Mouse (Mus musculus): ENCODE data around the gene Cryzl1. TPM values are rescaled to one million over a fixed set of nuclear protein-coding genes. Genes with fewer than 3 reads are reported as not detected.
A peak's percentile ranks its signal among the peaks of the same experiment; 100 is the strongest.

Cryzl1 gene
- total and polyA plus RNA-seq, 3 experiments: 19.2 to 26.0 (median 22.2) TPM

DNA sequence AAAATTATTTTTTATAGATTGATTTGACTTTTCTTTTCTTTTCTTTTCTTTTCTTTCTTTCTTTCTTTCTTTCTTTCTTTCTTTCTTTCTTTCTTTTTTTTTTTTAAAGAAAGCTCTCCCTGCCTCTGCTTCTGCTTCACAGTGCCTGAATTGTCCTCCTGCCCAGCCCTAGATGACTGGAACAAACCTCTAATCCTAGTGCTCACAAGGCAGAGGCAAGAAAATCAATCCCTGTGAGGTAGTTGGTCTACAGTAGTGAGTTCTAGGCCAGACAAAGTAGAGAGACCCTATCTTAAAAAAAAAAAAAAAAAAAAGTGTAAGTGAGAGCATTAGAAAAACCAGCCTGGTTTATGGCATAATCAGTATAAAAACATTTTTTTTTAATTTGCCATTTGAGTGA lies 79.0 kb downstream of the Cryzl1 start:
- H3K27ac ChIP-seq: no peak overlapping the region
- intact Hi-C loops (cut with DNase I): loop anchor here (5.0 to 10.0 kb wide), 3 partner anchors 38 to 285 kb away; partner anchors contain the start of genes Donson and Tmem50b
- H3K4me3 ChIP-seq: peak overlapping the region; percentile 75; the same call in 1 of the 2 replicates
- peaks cover 8% of the 10 kb centered on the region for H3K4me1 ChIP-seq (ENCODE audit: control insufficient read depth, insufficient read depth, low read length)
- peaks cover 25% of the 10 kb centered on the region for H3K36me3 ChIP-seq (ENCODE audit: control insufficient read depth, insufficient read depth, low read length)
- no peak overlapping the region for H3K9ac ChIP-seq (ENCODE audit: low read depth, low read length)
- DNase-seq: no peak
- H3K27me3 ChIP-seq (ENCODE audit: control insufficient read depth, insufficient read depth, low read length): no peaks in the 10 kb centered on the region
- H3K79me2 ChIP-seq (replicated peaks; ENCODE audit: control insufficient read depth, insufficient read depth, low read length): peaks cover 9% of the 10 kb centered on the region
- TF ChIP-seq CTCF (IDR thresholded peaks at IDR 0.05) (no peak), POLR2A (IDR thresholded peaks at IDR 0.05; ENCODE audit: insufficient read depth, low read depth, low read length) (no peak), EP300 (IDR thresholded peaks at IDR 0.05; ENCODE audit: insufficient read depth, low read depth, low read length) (no peak)

DNA sequence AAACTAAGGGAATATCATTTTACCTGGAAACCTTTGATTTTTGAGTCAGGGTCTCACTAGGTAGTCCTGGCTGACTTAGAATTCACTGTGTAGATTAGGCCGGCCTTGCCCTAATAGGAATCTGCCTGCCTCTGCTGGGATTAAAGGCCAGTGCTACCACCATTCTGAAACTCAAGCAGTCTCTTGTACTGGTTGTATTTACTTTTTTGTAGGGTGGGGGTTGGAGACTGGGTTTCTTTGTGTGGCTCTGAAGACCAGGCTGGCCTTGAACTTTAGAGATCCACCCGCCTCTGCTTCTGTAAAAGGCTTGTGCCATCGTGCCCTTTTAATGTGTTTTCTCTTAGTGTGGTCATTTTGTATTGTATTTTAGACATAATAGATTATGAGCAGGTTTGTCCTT lies 79.5 kb downstream of the Cryzl1 start:
- Histone ChIP-seq H3K27me3 (ENCODE audit: control insufficient read depth, insufficient read depth, low read length) (no peaks in the 10 kb centered on the region), H3K4me1 (ENCODE audit: control insufficient read depth, insufficient read depth, low read length) (peaks cover 8% of the 10 kb centered on the region), H3K4me3 (peak overlapping the region; percentile 75), H3K36me3 (ENCODE audit: control insufficient read depth, insufficient read depth, low read length) (peaks cover 25% of the 10 kb centered on the region), H3K79me2 (replicated peaks; ENCODE audit: control insufficient read depth, insufficient read depth, low read length) (peaks cover 9% of the 10 kb centered on the region), H3K9ac (ENCODE audit: low read depth, low read length) (no peak overlapping the region), H3K27ac (no peak overlapping the region)
- no peak for DNase-seq
- WGBS: 16% methylated on average over 3 of the region's 3 CpGs
- intact Hi-C loops (cut with DNase I): loop anchor here (5.0 to 10.0 kb wide), 3 partner anchors 38 to 284 kb away; partner anchors contain the start of genes Donson and Tmem50b
- TF ChIP-seq POLR2A (IDR thresholded peaks at IDR 0.05; ENCODE audit: insufficient read depth, low read depth, low read length): no peak
- no peak for TF ChIP-seq CTCF (IDR thresholded peaks at IDR 0.05)
- TF ChIP-seq EP300 (IDR thresholded peaks at IDR 0.05; ENCODE audit: insufficient read depth, low read depth, low read length): no peak

DNA sequence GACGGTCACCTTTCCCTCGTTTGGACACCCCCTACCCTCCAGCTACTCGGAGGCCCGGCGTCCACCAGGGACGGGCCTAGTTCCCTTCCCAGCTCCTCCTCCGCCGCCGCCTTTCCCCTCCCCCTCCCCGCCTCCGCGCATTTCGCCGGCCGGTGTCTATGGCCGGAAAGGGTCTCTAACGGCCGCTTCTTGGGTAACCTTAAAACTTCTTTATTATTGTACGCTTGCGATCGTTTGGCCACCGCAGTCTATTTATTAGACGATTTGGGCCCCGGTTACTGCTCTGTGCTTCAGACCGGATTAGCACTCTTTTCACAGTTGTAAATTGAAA lies 80.6 kb downstream of the Cryzl1 start:
- Histone ChIP-seq H3K4me1 (ENCODE audit: control insufficient read depth, insufficient read depth, low read length) (peaks cover 8% of the 10 kb centered on the region), H3K9ac (ENCODE audit: low read depth, low read length) (peak overlapping the region; percentile 80), H3K27ac (peak overlapping the region; percentile 99), H3K79me2 (replicated peaks; ENCODE audit: control insufficient read depth, insufficient read depth, low read length) (peaks cover 9% of the 10 kb centered on the region), H3K27me3 (ENCODE audit: control insufficient read depth, insufficient read depth, low read length) (no peaks in the 10 kb centered on the region), H3K36me3 (ENCODE audit: control insufficient read depth, insufficient read depth, low read length) (peaks cover 18% of the 10 kb centered on the region), H3K4me3 (peak overlapping the region; percentile 75)
- DNase-seq: peak; percentile 87
- no peak for TF ChIP-seq EP300 (IDR thresholded peaks at IDR 0.05; ENCODE audit: insufficient read depth, low read depth, low read length)
- TF ChIP-seq CTCF (IDR thresholded peaks at IDR 0.05): no peak
- no peak for TF ChIP-seq POLR2A (IDR thresholded peaks at IDR 0.05; ENCODE audit: insufficient read depth, low read depth, low read length)
- intact Hi-C loops (cut with DNase I): loop anchor here (5.0 to 10.0 kb wide), 3 partner anchors 39 to 283 kb away; partner anchors contain the start of genes Donson and Tmem50b
- under 1% methylated on average over 25 of the region's 25 CpGs for WGBS

DNA sequence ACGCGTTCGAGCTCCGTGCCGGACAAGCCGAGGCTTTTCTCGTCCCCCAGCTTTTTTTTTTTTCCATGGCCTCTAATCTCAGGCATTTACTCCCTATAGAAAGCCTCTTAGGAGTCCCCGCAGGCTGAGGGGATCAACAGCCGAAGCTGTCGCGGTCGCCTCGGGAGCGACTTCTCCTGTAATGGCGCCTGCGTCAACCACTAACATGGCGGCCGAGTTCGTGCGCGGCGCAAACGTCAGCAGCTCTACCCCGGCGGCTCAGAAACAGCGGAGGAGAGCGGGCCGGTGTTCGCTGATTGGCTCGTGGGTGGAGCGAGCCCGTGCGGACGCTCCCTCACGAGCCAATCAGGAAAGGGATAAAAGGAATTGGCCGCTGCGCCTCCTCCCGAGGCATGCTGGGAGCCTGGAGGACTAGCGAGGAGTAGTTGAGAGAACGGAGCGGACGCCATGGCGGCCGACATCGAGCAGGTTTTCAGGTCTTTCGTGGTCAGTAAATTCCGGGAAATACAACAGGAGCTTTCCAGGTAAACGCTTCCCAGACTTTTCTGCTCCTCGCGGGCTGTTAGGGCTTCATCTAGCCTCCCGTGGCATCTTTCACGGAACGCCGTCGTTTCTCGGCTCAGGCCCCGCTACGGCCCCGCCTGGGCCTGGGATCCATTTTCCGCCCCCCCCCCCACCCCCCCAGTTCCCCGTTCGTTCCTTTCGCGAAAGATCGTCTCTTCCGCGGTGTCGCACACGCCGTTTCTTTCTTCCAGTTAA lies 81.1 kb downstream of the Cryzl1 start, which contains the start of gene Son:
Gene Son, plus strand, starts transcription at position 46 of the 759 bp plus-strand sequence.
- no peaks in the 10 kb centered on the region for H3K27me3 ChIP-seq (ENCODE audit: control insufficient read depth, insufficient read depth, low read length)
- peaks cover 9% of the 10 kb centered on the region for H3K79me2 ChIP-seq (replicated peaks; ENCODE audit: control insufficient read depth, insufficient read depth, low read length)
- peak; percentile 92 to 98 for DNase-seq
- H3K36me3 ChIP-seq (ENCODE audit: control insufficient read depth, insufficient read depth, low read length): peaks cover 17% of the 10 kb centered on the region
- intact Hi-C loops (cut with DNase I): loop anchor here (2.0 to 10.0 kb wide), 4 partner anchors 15 to 283 kb away; partner anchors contain the start of genes Donson and Tmem50b
- H3K27ac ChIP-seq: peak within 1 kb of the TSS; percentile 99
- under 1% methylated on average over 68 of the region's 70 CpGs for WGBS
- H3K9ac ChIP-seq (ENCODE audit: low read depth, low read length): peak within 1 kb of the TSS; percentile 93
- TF ChIP-seq EP300 (IDR thresholded peaks at IDR 0.05; ENCODE audit: insufficient read depth, low read depth, low read length) (peak; percentile 83), CTCF (IDR thresholded peaks at IDR 0.05) (no peak), POLR2A (IDR thresholded peaks at IDR 0.05; ENCODE audit: insufficient read depth, low read depth, low read length) (peak; percentile 98)
- peaks cover 8% of the 10 kb centered on the region for H3K4me1 ChIP-seq (ENCODE audit: control insufficient read depth, insufficient read depth, low read length)
- H3K4me3 ChIP-seq: peak within 1 kb of the TSS; percentile 75

DNA sequence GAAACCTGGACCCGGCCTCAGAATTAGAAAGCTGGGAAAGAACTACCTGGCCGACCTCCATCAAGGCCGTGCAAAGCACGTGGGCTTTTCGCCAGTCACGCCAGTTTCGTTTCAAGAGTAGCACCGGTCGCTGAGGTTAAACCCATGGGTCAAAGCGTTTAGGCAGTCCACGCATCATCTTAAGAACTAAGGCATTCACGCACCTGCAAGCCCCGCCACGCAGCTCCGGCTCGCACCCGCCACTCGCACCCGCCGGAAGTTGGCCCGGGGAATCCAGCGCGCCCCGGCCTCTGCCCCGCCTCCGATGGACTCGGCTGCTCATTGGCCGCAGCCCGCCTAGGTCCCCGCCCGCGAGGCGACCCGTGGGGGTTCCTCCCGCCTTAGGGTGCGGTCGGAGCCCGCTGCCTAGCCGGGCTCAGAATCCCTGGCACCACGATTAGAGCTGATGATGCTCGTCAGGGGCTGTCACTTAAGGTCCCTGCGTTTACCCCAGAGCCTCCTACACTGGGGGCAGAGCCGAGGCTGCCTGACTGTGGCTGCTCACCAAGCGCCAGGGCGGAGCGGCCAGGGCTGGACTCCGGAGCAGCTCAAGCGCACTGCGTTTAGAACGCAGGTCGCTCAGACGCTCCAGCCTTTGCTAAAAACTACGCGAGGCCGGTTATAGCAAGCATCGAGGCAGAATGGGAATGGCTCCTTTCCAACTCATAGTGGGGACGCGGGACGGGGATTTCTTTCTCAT lies 81.9 kb downstream of the Cryzl1 start, which contains the start of gene Gart:
Gene Gart, minus strand, starts transcription at position 272 of the 739 bp plus-strand sequence.
- Histone ChIP-seq H3K27me3 (ENCODE audit: control insufficient read depth, insufficient read depth, low read length) (no peaks in the 10 kb centered on the region), H3K27ac (peak within 1 kb of the TSS; percentile 99), H3K4me1 (ENCODE audit: control insufficient read depth, insufficient read depth, low read length) (peaks cover 6% of the 10 kb centered on the region), H3K36me3 (ENCODE audit: control insufficient read depth, insufficient read depth, low read length) (peaks cover 9% of the 10 kb centered on the region), H3K4me3 (peak within 1 kb of the TSS; percentile 75), H3K9ac (ENCODE audit: low read depth, low read length) (peak within 1 kb of the TSS; percentile 93), H3K79me2 (replicated peaks; ENCODE audit: control insufficient read depth, insufficient read depth, low read length) (peaks cover 2% of the 10 kb centered on the region; the same call in 1 of the 2 replicates)
- WGBS: under 1% methylated on average over 59 of the region's 59 CpGs
- intact Hi-C loops (cut with DNase I): loop anchor here (2.0 to 10.0 kb wide), 4 partner anchors 16 to 282 kb away; partner anchors contain the start of genes Donson and Tmem50b
- DNase-seq: peak; percentile 96 to 97
- no peak; the same call in 1 of the 2 replicates for TF ChIP-seq EP300 (IDR thresholded peaks at IDR 0.05; ENCODE audit: insufficient read depth, low read depth, low read length)
- peak; percentile 99 for TF ChIP-seq POLR2A (IDR thresholded peaks at IDR 0.05; ENCODE audit: insufficient read depth, low read depth, low read length)
- TF ChIP-seq CTCF (IDR thresholded peaks at IDR 0.05): no peak
